Mouse (Mus musculus): Measurements from ENCODE around the gene Arrdc2. TPM values are rescaled to one million over a fixed set of nuclear protein-coding genes. Genes with fewer than 3 reads are reported as not detected.

Gene Arrdc2
- polyA plus RNA-seq, 2 experiments = 8.6 to 21.5 TPM

DNA sequence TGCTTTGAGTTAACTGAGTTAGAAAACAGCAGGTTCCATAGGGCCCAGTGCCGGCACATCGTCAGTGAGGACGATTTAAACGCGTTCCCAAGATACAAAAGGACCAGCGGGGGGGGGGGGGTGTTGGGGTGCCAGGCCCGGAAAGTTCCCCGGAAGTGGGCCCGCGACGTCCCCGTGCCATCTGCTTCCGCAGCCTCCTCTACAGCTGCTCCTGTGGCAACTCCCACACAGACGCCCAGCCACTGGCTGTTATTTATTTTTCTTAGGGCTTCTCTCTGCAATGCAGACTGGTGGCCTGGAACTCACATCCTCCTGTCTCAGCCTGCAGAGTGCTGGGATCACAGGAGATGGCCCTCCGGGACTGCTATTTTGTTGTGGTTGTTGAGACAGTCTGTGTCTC, 38.4 kb downstream of the Arrdc2 start:
- no peak overlapping the region for H3K4me3 ChIP-seq (replicated peaks; ENCODE audit: low read length)
- H3K27me3 ChIP-seq (ENCODE audit: control insufficient read depth, insufficient read depth, low read length) = peaks cover 39% of the 10 kb centered on the region
- DNase-seq (ENCODE audit: low spot score) (no peak), ATAC-seq (ENCODE audit: low FRiP score, low read depth) (no peak)
- H3K4me1 ChIP-seq (ENCODE audit: control insufficient read depth, insufficient read depth, low read length) = peaks cover 12% of the 10 kb centered on the region
- no peak overlapping the region for H3K4me2 ChIP-seq (replicated peaks; ENCODE audit: low read depth, low read length, severe bottlenecking)
- no peak overlapping the region for H3K9ac ChIP-seq (ENCODE audit: low read depth, low read length, severe bottlenecking)
- no peaks in the 10 kb centered on the region for H3K36me3 ChIP-seq (ENCODE audit: control insufficient read depth, insufficient read depth, low read length)
- 52% methylated on average over 13 of the region's 15 CpGs for WGBS
- no peak overlapping the region for H3K27ac ChIP-seq (replicated peaks; ENCODE audit: low read depth, low read length)
- no peak for TF ChIP-seq POLR2A (IDR thresholded peaks at IDR 0.05; ENCODE audit: borderline replicate concordance, extremely low read depth, insufficient read depth, insufficient read length)
- no peaks in the 10 kb centered on the region for H3K9me3 ChIP-seq (ENCODE audit: control insufficient read depth, low read length)

DNA sequence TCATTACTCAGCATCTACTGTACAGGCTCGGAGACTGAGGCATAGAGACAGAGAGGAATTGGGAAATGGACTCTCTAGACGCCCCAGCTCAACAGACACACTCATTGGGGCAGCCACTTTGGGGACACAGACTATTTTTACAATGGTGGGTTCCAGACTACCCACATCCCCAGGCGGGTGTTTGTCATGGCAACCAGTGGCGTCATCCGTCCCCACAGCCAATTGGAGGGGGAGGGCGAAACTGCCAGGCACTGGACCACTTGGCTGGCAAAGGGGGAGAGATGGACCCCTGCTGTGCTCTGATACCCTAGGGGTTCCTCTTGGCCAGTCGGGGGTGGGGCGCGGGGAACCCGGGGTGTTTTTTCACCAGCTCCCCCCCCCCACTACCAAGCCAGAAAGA, 38.9 kb downstream of the Arrdc2 start:
- DNase-seq (ENCODE audit: low spot score) (no peak), ATAC-seq (ENCODE audit: low FRiP score, low read depth) (no peak)
- Histone ChIP-seq H3K9ac (ENCODE audit: low read depth, low read length, severe bottlenecking) (no peak overlapping the region), H3K4me1 (ENCODE audit: control insufficient read depth, insufficient read depth, low read length) (peaks cover 12% of the 10 kb centered on the region), H3K36me3 (ENCODE audit: control insufficient read depth, insufficient read depth, low read length) (no peaks in the 10 kb centered on the region), H3K27ac (replicated peaks; ENCODE audit: low read depth, low read length) (no peak overlapping the region), H3K9me3 (ENCODE audit: control insufficient read depth, low read length) (no peaks in the 10 kb centered on the region), H3K27me3 (ENCODE audit: control insufficient read depth, insufficient read depth, low read length) (peaks cover 39% of the 10 kb centered on the region), H3K4me2 (replicated peaks; ENCODE audit: low read depth, low read length, severe bottlenecking) (no peak overlapping the region), H3K4me3 (replicated peaks; ENCODE audit: low read length) (no peak overlapping the region)
- 50% methylated on average over 10 of the region's 10 CpGs for WGBS
- no peak for TF ChIP-seq POLR2A (IDR thresholded peaks at IDR 0.05; ENCODE audit: borderline replicate concordance, extremely low read depth, insufficient read depth, insufficient read length)

- Histone ChIP-seq H3K27me3 (ENCODE audit: control insufficient read depth, insufficient read depth, low read length) (peaks cover 24% of the 10 kb centered on the region), H3K36me3 (ENCODE audit: control insufficient read depth, insufficient read depth, low read length) (no peaks in the 10 kb centered on the region), H3K9me3 (ENCODE audit: control insufficient read depth, low read length) (no peaks in the 10 kb centered on the region), H3K4me3 (replicated peaks; ENCODE audit: low read length) (peak overlapping the region; percentile 54; the same call in 1 of the 2 replicates), H3K4me2 (replicated peaks; ENCODE audit: low read depth, low read length, severe bottlenecking) (peak overlapping the region; percentile 93), H3K27ac (replicated peaks; ENCODE audit: low read depth, low read length) (no peak overlapping the region), H3K4me1 (ENCODE audit: control insufficient read depth, insufficient read depth, low read length) (peaks cover 3% of the 10 kb centered on the region; the same call in 1 of the 2 replicates), H3K9ac (ENCODE audit: low read depth, low read length, severe bottlenecking) (0 out of 2 replicates have a peak overlapping the region, but pooled peaks have one; percentile 45)
- no peak for TF ChIP-seq POLR2A (IDR thresholded peaks at IDR 0.05; ENCODE audit: borderline replicate concordance, extremely low read depth, insufficient read depth, insufficient read length)
- WGBS = 16% methylated on average over 15 of the region's 15 CpGs
- DNase-seq (ENCODE audit: low spot score) (no peak), ATAC-seq (ENCODE audit: low FRiP score, low read depth) (no peak)
Measured at GRCm38 (mm10) chr8:70798281-70798680, 41.2 kb downstream of the Arrdc2 start.

GRCm38 (mm10) chr8:70797081-70798070, 42.1 kb downstream of the Arrdc2 start:
- 1% methylated on average over 54 of the region's 57 CpGs for WGBS
- DNase-seq (ENCODE audit: low spot score) (peak; percentile 96), ATAC-seq (ENCODE audit: low FRiP score, low read depth) (peak; percentile 89)
- H3K27ac ChIP-seq (replicated peaks; ENCODE audit: low read depth, low read length) = no peak overlapping the region
- peaks cover 10% of the 10 kb centered on the region for H3K4me1 ChIP-seq (ENCODE audit: control insufficient read depth, insufficient read depth, low read length)
- H3K36me3 ChIP-seq (ENCODE audit: control insufficient read depth, insufficient read depth, low read length) = no peaks in the 10 kb centered on the region
- no peak for TF ChIP-seq POLR2A (IDR thresholded peaks at IDR 0.05; ENCODE audit: borderline replicate concordance, extremely low read depth, insufficient read depth, insufficient read length)
- no peaks in the 10 kb centered on the region for H3K9me3 ChIP-seq (ENCODE audit: control insufficient read depth, low read length)
- peaks cover 21% of the 10 kb centered on the region for H3K27me3 ChIP-seq (ENCODE audit: control insufficient read depth, insufficient read depth, low read length)
- H3K4me3 ChIP-seq (replicated peaks; ENCODE audit: low read length) = peak overlapping the region; percentile 54
- peak overlapping the region; percentile 45 for H3K9ac ChIP-seq (ENCODE audit: low read depth, low read length, severe bottlenecking)
- H3K4me2 ChIP-seq (replicated peaks; ENCODE audit: low read depth, low read length, severe bottlenecking) = peak overlapping the region; percentile 93

DNA sequence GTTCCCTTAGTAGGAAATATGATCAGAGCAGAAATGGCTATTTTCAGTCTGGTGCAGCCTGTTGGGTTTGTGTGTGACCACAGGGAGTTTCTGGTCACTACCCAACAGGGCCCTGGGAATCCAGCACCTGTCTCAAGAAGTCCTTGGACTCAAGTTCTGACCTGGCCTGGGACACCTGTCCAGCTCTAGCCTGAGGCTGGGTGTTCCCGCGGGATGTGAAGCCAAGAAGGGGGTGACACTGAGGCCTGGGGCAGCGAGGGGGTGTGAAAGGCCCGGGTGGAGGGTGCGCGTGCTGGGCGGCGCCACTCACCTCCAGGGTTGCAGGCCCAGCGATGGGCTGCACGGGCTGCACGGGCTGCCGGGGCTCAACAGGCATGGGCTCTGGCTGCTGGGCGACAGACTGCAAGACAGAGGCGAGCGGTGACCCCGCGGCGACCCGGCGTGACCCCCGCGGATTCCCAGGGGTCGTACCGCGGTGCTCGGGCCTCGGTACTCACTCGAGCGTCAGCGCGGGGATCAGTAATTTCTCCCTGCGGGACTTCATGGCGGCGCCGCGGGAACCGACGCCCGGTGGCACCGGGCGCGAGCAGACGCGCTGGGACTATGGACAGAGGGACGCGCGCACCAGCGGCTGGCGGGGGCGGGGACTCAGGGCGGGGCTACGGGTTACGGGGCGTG, 43.0 kb downstream of the Arrdc2 start:
- no peak for DNase-seq (ENCODE audit: low spot score)
- WGBS = 3% methylated on average over 49 of the region's 54 CpGs
- peak overlapping the region; percentile 54 for H3K4me3 ChIP-seq (replicated peaks; ENCODE audit: low read length)
- peak overlapping the region; percentile 61 for H3K9ac ChIP-seq (ENCODE audit: low read depth, low read length, severe bottlenecking)
- H3K27ac ChIP-seq (replicated peaks; ENCODE audit: low read depth, low read length) = no peak overlapping the region
- no peak for TF ChIP-seq POLR2A (IDR thresholded peaks at IDR 0.05; ENCODE audit: borderline replicate concordance, extremely low read depth, insufficient read depth, insufficient read length)
- H3K4me2 ChIP-seq (replicated peaks; ENCODE audit: low read depth, low read length, severe bottlenecking) = peak overlapping the region; percentile 93
- H3K36me3 ChIP-seq (ENCODE audit: control insufficient read depth, insufficient read depth, low read length) = no peaks in the 10 kb centered on the region
- H3K27me3 ChIP-seq (ENCODE audit: control insufficient read depth, insufficient read depth, low read length) = peaks cover 21% of the 10 kb centered on the region
- no peaks in the 10 kb centered on the region for H3K9me3 ChIP-seq (ENCODE audit: control insufficient read depth, low read length)
- peaks cover 13% of the 10 kb centered on the region for H3K4me1 ChIP-seq (ENCODE audit: control insufficient read depth, insufficient read depth, low read length)
- no peak for ATAC-seq (ENCODE audit: low FRiP score, low read depth)

Data from limb, embryonic 14.5 days (tissue).